Mouse (Mus musculus) thymus, postnatal 4 days (tissue): ENCODE data around the gene Gfpt1.
"Not testable (repeated sequence)": the region's sequence is repeated elsewhere in the genome, so short reads cannot be mapped to it uniquely, and the experiment has no call there.

Source experiments
- DNase-seq: peaks from one replicate; pipeline ENCODE4 v3.0.0; 2021

Gene Gfpt1

DNA sequence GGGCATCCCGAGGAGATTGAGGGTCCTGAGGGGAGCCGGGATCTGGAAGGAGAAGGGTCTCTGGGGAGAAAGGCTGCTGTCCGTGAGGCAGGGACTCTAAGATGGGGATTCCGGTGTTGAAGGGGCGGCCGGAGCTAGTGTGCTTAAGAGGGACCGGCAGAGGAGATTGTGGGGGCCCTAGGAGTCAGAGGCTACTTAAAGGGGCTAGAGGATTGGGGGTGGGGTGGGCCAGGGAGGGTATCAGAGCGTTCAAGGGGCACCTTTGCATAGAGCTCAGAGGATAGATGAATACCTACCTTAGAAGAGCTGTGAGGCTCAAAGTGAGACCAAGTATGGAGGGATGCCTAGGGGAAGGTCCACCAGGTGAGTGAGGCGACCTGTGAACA, 478 bp downstream of the Gfpt1 start:
- DNase-seq, result no peak

DNA sequence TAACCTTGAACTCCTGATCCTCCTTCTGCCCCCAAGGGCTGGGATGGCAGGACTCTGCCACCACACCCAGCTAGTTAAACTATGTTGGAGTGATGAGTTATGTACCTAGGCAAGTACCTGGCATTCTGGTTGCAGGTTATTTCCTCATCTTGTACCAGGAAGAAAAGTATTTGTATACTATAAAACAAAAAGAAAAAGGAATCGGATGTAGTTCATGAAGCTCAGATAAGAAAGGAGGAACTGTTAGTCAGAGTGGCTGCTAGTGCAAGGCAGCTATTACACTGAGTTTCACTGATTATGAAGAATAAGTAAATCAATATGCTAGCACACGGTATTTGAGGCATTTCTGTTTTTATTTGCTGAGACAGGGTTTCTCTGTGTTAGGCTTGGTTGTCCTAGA, 2.2 kb downstream of the Gfpt1 start:
- no peak for DNase-seq

DNA sequence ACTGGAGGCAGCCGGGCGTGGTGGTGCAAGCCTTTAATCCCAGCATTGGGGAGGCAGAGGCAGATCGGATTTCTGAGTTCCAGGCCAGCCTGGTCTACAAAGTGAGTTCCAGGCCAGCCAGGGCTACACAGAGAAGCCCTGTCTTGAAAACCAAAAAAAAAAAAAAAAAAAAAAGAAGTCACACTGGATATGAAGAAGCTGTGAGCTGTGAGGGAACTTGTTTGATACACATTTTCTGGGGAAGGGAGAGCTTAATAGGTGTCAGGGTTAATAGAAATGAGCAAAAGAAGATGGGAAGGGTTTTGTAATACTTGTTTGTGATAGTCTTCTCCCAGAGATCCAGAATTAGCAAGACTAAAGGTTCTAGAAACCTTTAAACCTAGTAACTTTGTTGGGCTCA, 2.9 kb downstream of the Gfpt1 start:
- no peak for DNase-seq

GRCm38 (mm10) chr6:87048712-87049111, 6.1 kb downstream of the Gfpt1 start:
- not testable (repeated sequence) for DNase-seq

DNA sequence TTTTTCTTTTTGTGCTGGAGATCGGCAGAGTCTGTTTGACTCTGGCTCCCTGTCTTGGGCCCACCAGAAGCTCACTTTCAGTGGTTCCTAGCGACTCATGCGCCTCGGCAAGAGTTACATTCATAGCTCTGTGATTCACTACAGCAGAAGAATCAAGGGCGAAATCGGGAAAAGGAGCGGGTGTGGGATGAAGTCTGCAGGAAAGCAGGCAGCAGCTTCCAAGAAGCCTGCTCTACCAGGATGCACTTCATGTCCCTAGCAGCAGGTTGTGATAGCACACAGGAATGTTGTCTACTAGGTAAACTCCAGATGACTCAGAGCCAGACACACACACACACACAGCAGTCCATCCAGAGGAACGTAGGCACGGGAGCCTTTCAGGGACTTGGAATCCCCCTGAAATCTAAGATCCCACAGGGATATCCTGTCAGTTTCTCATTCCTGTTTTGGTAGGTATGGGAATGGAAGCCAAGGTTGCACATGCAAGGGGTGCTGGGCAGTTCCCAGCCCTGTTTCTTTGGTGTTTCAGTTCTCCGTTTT, 9.3 kb downstream of the Gfpt1 start:
- DNase-seq, result no peak

DNA sequence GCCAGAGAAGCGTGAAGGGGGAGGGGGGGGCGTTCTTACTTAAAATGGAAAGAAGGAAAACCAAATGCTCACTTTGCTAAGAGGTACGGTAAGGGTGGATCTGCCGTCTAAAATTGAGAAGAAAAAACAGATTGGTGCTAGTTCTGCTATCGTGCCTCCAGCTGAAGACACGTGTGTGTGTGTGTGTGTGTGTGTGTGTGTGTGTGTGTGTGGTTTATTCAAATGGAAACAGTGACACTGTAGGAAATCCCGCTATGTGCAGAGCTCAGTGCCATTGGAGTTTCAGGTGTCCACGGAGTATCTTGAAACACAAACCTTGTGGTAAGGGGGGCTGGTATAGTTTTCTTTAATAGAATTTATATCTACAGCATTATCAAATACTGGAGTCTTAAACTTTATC, 11.5 kb downstream of the Gfpt1 start:
- no peak for DNase-seq

GRCm38 (mm10) chr6:87059754-87060153, 17.1 kb downstream of the Gfpt1 start:
- no peak for DNase-seq

- no peak for DNase-seq
Observed at GRCm38 (mm10) chr6:87063586-87063985, 20.9 kb downstream of the Gfpt1 start.

- DNase-seq, result no peak
Observed at GRCm38 (mm10) chr6:87068209-87068608, 25.6 kb downstream of the Gfpt1 start.

DNA sequence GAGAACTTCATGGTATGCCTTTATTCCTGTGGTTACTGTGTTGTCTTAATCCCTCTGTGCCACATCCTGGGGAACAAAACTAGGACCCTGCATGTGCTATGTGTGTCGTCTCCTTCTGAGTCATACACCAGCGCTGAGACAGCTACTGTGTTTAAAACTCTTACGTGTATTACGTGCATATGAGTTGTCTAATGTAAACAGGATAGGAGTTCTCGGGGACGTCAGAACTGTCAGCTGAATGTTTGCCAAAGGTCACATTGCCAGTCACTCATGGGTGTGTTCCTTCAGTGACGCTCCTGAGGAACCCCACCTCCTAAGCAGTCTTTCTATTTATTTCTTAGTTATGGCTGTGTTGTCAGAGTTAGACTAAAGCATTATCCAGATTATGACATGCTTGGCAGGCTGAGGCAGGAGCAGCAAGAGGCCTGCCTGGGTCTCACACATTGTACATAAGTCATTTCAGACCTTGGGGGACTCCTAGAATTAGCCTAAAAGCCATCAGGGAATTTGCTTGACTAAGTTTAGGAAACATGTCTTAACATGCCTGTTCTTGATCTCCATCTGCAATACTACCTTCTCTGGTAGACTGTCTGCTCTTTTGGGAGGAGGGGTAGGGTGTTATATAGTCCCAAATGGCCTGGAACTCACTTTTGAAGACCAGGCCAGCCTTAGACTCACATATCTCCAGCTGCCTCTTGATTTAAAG, 26.7 kb downstream of the Gfpt1 start:
- no peak for DNase-seq

DNA sequence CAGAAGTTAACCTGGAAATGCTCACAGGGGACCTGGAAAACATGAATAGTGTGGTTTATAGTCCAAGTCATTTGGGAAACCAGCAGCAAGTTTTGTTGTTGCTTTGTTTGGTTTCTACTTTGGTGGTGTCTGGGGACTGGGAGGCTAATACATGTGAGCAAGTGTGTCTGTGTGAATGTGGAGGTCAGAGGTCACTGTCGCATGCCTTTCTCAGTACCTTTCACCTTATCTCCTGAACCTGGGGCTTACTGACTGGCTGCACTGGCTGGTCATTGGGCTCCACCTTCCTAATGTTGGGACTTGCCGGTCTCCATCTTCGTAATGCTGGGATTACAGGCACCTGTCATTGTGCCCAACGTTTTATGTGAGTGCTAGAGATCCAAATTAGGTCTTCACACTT, 28.0 kb downstream of the Gfpt1 start:
- no peak for DNase-seq

DNA sequence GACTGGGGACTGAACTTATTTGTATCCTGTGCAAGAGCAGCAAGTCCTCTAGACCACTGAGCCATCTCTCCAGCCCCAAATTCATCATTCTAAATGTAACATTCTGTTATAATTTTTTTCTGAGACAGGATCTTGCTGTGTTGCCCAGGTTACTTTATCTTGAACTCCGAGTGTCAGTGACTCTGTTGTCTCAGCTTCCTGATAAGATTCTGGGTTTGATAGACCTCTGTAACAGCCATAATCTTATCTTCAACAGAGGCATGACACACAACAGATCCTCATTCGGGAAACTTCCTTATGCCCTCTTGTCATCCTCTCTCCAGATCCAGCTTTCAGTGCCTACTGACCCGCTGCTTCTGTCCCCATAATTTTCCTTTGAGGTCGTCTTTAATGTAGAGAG, 30.1 kb downstream of the Gfpt1 start:
- DNase-seq, result no peak

DNA sequence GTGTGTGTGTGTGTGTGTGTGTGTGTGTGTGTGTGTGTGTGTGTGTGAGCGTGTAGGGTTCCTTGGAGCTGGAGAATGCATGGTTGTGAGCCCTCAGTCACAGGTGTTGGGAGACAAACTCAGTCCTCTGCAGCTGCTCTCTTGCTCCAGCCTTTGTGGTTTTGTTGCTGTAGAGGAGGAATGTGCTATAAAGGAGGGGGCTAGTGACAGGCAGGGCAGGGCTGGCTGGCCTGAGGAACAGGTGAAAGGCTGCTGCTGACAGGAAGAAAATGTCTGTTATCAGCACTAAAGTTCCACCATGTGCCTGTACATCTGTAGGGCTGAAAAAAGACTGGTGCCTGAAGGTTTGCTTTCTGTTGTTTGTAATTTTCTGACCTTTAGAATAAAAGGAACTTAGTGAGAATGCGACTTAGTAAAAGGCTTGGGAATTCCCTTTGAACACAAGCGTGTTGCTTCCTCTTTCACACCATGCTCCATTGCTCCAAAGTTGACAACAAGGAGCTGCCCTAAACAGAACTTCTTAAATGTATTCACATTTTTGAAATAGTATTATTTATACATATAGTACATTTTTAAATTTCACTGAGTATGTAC, 32.5 kb downstream of the Gfpt1 start:
- DNase-seq, result peak; percentile 59

DNA sequence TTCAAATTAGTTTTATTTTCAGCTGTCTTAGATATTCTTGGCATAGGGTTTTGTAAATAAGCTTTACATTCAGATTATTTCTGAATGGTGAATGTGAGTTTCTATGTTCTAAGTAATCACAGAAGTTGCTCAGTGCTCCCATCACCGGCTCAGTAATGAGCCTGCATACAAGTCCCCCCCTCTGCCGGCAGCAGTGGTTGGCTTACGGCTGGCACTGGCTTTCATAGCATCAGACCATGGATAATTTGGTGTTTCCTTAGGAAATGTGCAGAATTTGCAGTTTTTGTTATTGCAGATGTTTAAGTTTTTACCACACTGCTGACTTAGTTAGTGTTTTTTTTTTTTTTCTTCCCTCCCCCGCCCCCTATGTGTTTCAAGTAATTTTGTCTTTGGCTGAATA, 36.8 kb downstream of the Gfpt1 start:
- no peak for DNase-seq

GRCm38 (mm10) chr6:87085026-87085425, 42.4 kb downstream of the Gfpt1 start:
- no peak for DNase-seq

DNA sequence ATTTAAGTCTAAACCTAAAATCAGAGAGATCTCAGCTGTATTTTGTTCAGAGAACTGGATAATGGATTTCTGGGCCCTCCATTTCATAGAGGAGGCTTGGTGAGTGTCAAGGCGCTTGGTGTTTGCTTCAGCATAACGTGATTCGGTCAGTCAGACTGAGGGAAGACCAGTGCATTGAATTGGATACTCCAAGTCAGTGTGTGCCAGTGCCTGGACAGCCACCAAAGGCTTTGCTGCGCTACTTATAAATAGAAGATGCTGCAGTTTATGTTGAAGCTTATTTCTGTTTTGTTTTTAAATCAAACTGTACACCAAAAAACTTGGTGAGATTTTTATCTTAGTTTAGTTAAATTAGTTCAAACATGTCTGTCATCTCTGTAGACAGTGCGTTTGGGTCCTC, 45.7 kb downstream of the Gfpt1 start:
- DNase-seq, result no peak

- no peak for DNase-seq
Observed at GRCm38 (mm10) chr6:87090877-87091276, 48.2 kb downstream of the Gfpt1 start.

DNA sequence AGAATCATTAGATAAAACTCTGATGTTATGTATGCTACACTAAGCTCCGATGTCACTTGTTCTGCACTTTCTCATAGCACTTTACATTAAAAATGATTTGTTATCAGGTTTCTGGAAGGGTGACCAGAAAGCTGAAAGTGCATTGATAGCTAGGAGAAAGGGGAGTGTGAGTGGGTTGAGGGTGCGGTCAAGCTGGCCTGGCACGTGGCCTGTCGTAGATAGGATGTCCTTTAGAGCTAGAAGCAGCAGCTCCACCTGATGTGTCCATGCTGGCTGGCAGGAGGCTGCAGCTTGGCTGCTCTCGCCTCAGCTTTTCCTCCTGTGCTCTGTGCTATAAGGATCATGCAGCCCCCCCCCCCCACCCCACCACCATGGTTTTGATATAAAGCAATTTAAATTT, 49.8 kb downstream of the Gfpt1 start:
- no peak for DNase-seq

- DNase-seq, result not testable (repeated sequence)
Observed at GRCm38 (mm10) chr6:87093631-87094030, 51.0 kb downstream of the Gfpt1 start.

DNA sequence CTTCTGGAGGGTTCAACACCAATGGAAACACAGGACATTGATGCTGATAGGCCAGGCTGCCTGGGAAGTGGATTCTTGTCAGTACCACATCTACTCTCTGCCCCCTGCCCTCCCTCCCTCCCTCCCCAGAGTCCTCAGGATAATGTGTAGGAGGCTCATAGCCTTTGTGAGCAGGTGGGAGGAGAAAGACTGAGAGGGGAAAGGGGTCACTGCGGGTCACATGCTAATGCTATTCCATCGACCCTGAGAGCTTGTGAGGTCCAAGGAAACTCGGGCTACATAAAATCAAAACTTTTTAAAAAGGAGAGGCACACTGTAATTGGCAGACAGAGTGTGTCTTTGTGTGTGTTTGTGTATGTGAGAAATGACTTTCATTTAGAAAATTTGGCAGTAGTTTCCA, 56.6 kb downstream of the Gfpt1 start:
- no peak for DNase-seq

DNA sequence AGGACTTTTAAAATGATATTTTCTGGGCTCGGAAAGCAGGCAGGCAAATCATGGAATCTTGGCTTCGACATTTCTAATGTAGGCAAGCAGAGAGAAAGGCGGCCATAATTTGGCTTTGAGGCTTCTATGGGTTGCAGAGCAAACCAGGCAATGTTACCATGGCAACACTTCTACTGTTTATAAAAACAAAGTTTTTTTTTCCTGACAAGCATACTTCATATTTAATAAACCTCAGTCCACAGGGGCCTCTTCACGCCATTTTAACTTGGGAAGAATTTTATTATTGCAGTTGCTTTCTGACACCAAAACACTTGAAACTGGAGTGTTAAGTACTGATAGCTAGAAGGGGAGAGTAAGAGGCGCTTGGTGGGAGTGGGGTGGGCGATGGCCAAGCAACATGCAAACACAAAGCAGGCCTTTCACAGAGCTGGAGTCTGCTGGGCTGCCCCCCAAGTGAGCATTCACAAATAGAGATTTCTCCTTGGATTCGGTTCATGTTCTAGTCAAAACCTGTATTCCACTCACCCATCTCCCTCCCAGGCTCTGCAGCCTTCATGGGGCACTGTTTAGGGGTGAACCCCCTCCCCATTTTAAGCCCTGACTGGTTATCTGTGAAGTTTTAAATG, 57.1 kb downstream of the Gfpt1 start:
- no peak for DNase-seq

DNA sequence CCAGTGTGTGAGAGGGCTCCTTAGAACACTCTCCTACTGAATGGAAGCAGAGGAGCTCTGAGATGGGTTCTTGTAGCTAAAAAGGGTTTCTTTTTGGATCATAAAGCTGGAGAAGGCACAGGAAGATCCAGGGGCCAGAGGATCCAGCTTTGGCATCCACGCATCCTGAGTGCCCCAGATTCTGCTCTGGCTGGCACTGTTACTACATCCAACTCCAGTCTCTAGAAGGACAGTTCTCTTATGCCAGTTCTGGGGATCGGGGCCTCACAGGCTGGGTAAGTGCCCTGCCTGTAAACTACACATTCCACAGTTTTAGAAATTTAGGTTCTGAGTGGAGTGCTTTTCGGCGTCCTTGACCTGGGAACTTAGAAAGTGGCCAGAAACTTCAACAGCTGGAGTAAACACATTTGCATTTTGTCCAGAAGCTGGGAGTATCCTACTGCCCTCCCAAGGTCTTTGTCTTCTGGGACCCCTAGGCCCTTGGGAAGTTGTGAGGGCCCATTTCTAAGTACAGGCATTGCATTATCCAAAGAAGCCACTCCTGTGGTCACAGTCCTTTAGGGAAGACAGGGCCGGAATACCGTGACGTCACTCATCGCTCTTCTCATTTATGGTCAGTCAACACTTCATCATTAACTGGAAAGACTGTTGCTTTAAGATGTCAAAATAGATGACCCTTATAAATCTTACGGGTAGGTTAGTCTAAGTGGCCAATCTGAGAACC, 57.8 kb downstream of the Gfpt1 start:
- DNase-seq, result no peak

GRCm38 (mm10) chr6:87101281-87101954, 58.8 kb downstream of the Gfpt1 start:
- peak; percentile 97 for DNase-seq
